In genomic region chr4:141537706-141538407, GRCm38 (mm10) we compare ENCODE assay signal across 8 mouse cellular contexts. TPM values are rescaled to one million over a fixed set of nuclear protein-coding genes. Genes with fewer than 3 reads are reported as not detected.
A peak's percentile ranks its signal among the peaks of the same experiment; 100 is the strongest.
DNase-seq lines count a peak whose midpoint lies in the region; ATAC-seq and TF ChIP-seq lines count a peak whose summit lies in the region.

No protein-coding gene starts in this region.

- peak overlapping the region; percentile 79 for H3K27ac ChIP-seq in cerebellum, adult 2 months (ENCODE audit: insufficient read depth, low read length)
- peak overlapping the region; percentile 97 for H3K27ac ChIP-seq in gastrocnemius, adult 2 months
- H3K27ac ChIP-seq in intestine, embryonic 14.5 days (ENCODE audit: low read depth), result peak overlapping the region; percentile 96

- peak; percentile 38 for ATAC-seq in intestine, embryonic 14.5 days (replicated peaks; ENCODE audit: low FRiP score, low TSS enrichment, low read depth)

- peaks cover 7% of the 10 kb centered on the region; the same call in 1 of the 2 replicates for H3K4me1 ChIP-seq in cerebellum, adult 2 months (ENCODE audit: control insufficient read depth, insufficient read depth, low read length)
- peaks cover 11% of the 10 kb centered on the region; the same call in 1 of the 2 replicates for H3K4me1 ChIP-seq in intestine, embryonic 14.5 days (replicated peaks; ENCODE audit: control insufficient read depth, insufficient read depth, low read length)
- H3K4me1 ChIP-seq in lung, adult 2 months (ENCODE audit: control insufficient read depth, insufficient read depth, low read length), result peaks cover 11% of the 10 kb centered on the region

- intact Hi-C loops in gastrocnemius, adult 2 months (cut with DNase I), result loop anchor here (5.0 kb wide), 2 partner anchors 36 to 81 kb away; no protein-coding TSS in a partner anchor

- no peak for TF ChIP-seq CTCF in cerebellum, adult 2 months (IDR thresholded peaks at IDR 0.05; ENCODE audit: borderline replicate concordance, insufficient read depth, low read depth, low read length)
- TF ChIP-seq CTCF in gastrocnemius, adult 2 months (IDR thresholded peaks at IDR 0.05), result no peak
- no peak for TF ChIP-seq CTCF in lung, adult 2 months (IDR thresholded peaks at IDR 0.05; ENCODE audit: insufficient read depth, low read length)

- H3K9ac ChIP-seq in intestine, embryonic 14.5 days (ENCODE audit: low read length), result peak overlapping the region; percentile 92

- H3K36me3 ChIP-seq in intestine, embryonic 14.5 days (ENCODE audit: control insufficient read depth, insufficient read depth, low read length), result no peaks in the 10 kb centered on the region

- no peaks in the 10 kb centered on the region for H3K27me3 ChIP-seq in cerebellum, adult 2 months (ENCODE audit: control insufficient read depth, insufficient read depth, low read length)
- no peaks in the 10 kb centered on the region for H3K27me3 ChIP-seq in intestine, embryonic 14.5 days (replicated peaks; ENCODE audit: control insufficient read depth, insufficient read depth, low read length)

- H3K4me2 ChIP-seq in intestine, embryonic 14.5 days (ENCODE audit: low read length), result peak overlapping the region; percentile 97

- DNase-seq in urinary bladder, postnatal 14 days (ENCODE audit: low spot score), result peak; percentile 42
- DNase-seq in urinary bladder, adult 2 months (ENCODE audit: low spot score), result no peak
- DNase-seq in cerebellum, adult 2 months, result peak; percentile 57 to 67
- peak; percentile 81 for DNase-seq in gastrocnemius, adult 2 months
- DNase-seq in intestine, embryonic 14.5 days (ENCODE audit: low spot score), result peak; percentile 86
- DNase-seq in lung, adult 2 months, result no peak
- peak; percentile 44 for DNase-seq in right cerebral cortex, postnatal 25 days
- DNase-seq in layer of hippocampus, postnatal 14 days (ENCODE audit: low spot score in 2 of 2), result no peak

- no peaks in the 10 kb centered on the region for H3K9me3 ChIP-seq in intestine, embryonic 14.5 days (ENCODE audit: control insufficient read depth, low read length)

- under 1% methylated on average over 101 of the region's 101 CpGs for WGBS in cerebellum, adult 2 months
- under 1% methylated on average over 79 of the region's 101 CpGs for WGBS in intestine, embryonic 14.5 days
- WGBS in lung, adult 2 months, result under 1% methylated on average over 100 of the region's 101 CpGs

- peak overlapping the region; percentile 73 for H3K4me3 ChIP-seq in cerebellum, adult 2 months (replicated peaks; ENCODE audit: insufficient read depth, low read depth, low read length)
- peak overlapping the region; percentile 82 for H3K4me3 ChIP-seq in gastrocnemius, adult 2 months
- H3K4me3 ChIP-seq in intestine, embryonic 14.5 days (ENCODE audit: low read depth, low read length), result peak overlapping the region; percentile 88
- peak overlapping the region; percentile 89 for H3K4me3 ChIP-seq in lung, adult 2 months (replicated peaks; ENCODE audit: extremely low read depth, low read depth, low read length)

- no peak for TF ChIP-seq POLR2A in cerebellum, adult 2 months (IDR thresholded peaks at IDR 0.05; ENCODE audit: borderline replicate concordance, insufficient read depth, low read length)
- no peak for TF ChIP-seq POLR2A in lung, adult 2 months (IDR thresholded peaks at IDR 0.05; ENCODE audit: borderline replicate concordance, extremely low read depth, low read depth, low read length)

RNA-seq across cellular contexts. Expression of gene Spen, which starts 0.5 kb away (rescaled TPM):
- polyA plus RNA-seq in urinary bladder, adult 2 months (2012; rRNA removed), result 3.5 and 10.7 TPM in 2 replicates
- polyA plus RNA-seq in cerebellum, adult 2 months (2012; rRNA removed), result 16.6 and 18.6 TPM in 2 replicates
- 10 to 100 TPM; 23.3 to 25.1 TPM for total RNA-seq in gastrocnemius, adult 2 months (2021)
- polyA plus RNA-seq in intestine, embryonic 14.5 days (2014; fragmentation: Nextera tagmentation; extraction: Ambion mirVana), result 12.8 and 14.9 TPM in 2 replicates
- 27.1 and 30.4 TPM in 2 replicates for polyA plus RNA-seq in lung, adult 2 months (2012; rRNA removed)
- total RNA-seq in layer of hippocampus, postnatal 14 days (2021), result 10 to 100 TPM; 59.3 to 60.0 TPM

Comparison
In these comparisons a context has a peak if more than half of its experiments do, and no peak if none do; other contexts are left out.
1. DNase-seq: peak in urinary bladder, postnatal 14 days (single experiment), cerebellum, adult 2 months (2 of 2), gastrocnemius, adult 2 months (single experiment), intestine, embryonic 14.5 days (single experiment) and right cerebral cortex, postnatal 25 days (single experiment); none in urinary bladder, adult 2 months (single experiment), lung, adult 2 months (single experiment) and layer of hippocampus, postnatal 14 days (0 of 2).
2. Peak in every context shown above with its lines, with median percentiles within 50 percentile points of each other: H3K27ac ChIP-seq and H3K4me3 ChIP-seq.